Mouse (Mus musculus) forebrain, embryonic 11.5 days (tissue): ENCODE measurements around the gene Ino80e. TPM values are rescaled to one million over a fixed set of nuclear protein-coding genes. Genes with fewer than 3 reads are reported as not detected.
"Not testable (repeated sequence)": the region's sequence is repeated elsewhere in the genome, so short reads cannot be mapped to it uniquely, and the experiment has no call there.

ENCODE experiments used
- ATAC-seq: fragments of 200-750 bp; cut with Nextera tagmentation; replicated peaks from 2 replicates; pipeline ENCODE4 v1.8.0; 2017; ENCODE audit warnings: moderate TSS enrichment; ENCODE audit not compliant: low FRiP score
- DNase-seq: peaks from one replicate; pipeline ENCODE4 v3.0.0-alpha.2; 2017; ENCODE audit warnings: low spot score
- H3K27ac ChIP-seq: fragments of 300-500 bp; sonication (generic); 2 replicates; pipeline ENCODE4 v1.5.1; 2014; ENCODE audit warnings: low read depth, low read length
- H3K27me3 ChIP-seq: fragments of 300-500 bp; sonication (generic); 2 replicates; pipeline ENCODE4 v1.6.1; 2014; ENCODE audit warnings: mild to moderate bottlenecking, low read length, mixed read lengths; ENCODE audit not compliant: control insufficient read depth, insufficient read depth
- H3K36me3 ChIP-seq: fragments of 300-500 bp; sonication (generic); 2 replicates; pipeline ENCODE4 v1.6.1; 2014; ENCODE audit warnings: mild to moderate bottlenecking, low read length, moderate library complexity, mixed read lengths; ENCODE audit not compliant: control insufficient read depth, insufficient read depth
- H3K4me1 ChIP-seq: fragments of 300-500 bp; sonication (generic); replicated peaks from 2 replicates; pipeline ENCODE4 v1.6.1; 2014; ENCODE audit warnings: low read length, mixed read lengths; ENCODE audit not compliant: control insufficient read depth, insufficient read depth
- H3K4me2 ChIP-seq: fragments of 300-500 bp; sonication (generic); 2 replicates; pipeline ENCODE4 v1.6.1; 2014; ENCODE audit warnings: low read depth, mild to moderate bottlenecking, low read length, moderate library complexity, mixed read lengths; ENCODE audit not compliant: severe bottlenecking
- H3K4me3 ChIP-seq: fragments of 300-500 bp; sonication (generic); 2 replicates; pipeline ENCODE4 v1.5.1; 2014; ENCODE audit warnings: low read depth, low read length
- H3K9ac ChIP-seq: fragments of 300-500 bp; sonication (generic); 2 replicates; pipeline ENCODE4 v1.6.1; 2014; ENCODE audit warnings: low read length
- H3K9me3 ChIP-seq: fragments of 300-500 bp; sonication (generic); 2 replicates; pipeline ENCODE4 v1.6.1; 2016; ENCODE audit warnings: low read length, mixed read lengths; ENCODE audit not compliant: control insufficient read depth
- WGBS: fragments of 180-500 bp; shearing (Covaris S2); extraction: QIAGEN DNeasy Blood & Tissue Kit; methylation state at CpG from one replicate; pipeline ENCODE4 v1.1.7; 2014; 5-methylcytosine and 5-hydroxymethylcytosine counted together
- polyA plus RNA-seq: library from polyadenylated mRNA; unstranded; fragments of >200 nt; fragmentation: Nextera tagmentation; extraction: Ambion mirVana; gene quantifications from 2 replicates; pipeline ENCODE4 v1.2.1, GENCODE M21; 2014

Ino80e gene
- 117 and 118 TPM in 2 replicates for polyA plus RNA-seq

DNA sequence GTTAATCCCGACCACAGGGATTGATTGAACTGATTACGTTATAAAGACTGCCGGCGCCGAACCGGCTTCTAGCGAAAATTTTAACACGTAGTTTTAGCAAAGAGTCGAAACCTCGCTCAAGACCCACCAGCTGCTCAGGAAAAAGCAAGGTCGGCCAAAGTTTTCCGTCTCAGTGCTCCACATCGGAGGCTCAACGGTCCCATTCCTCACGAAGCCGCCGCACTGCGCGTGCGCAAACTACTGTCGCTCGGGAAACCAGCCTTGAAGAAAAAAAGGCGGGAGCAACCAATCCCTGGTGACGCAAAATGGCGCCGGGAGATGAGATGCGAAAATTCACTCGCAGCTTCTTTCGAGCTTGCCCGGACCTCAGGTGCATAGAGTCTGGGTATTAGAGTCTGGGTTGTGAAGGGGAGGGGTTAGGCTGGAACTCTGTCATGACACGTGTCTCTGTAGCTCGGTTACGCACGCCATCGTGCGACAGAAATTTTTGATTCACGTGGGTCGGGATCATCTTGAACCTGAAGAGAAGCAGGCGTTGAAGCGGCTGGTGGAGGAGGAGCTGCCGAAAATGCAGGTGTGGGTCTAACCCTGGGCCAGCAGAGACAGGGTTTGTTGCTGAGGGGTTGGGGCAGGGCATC lies at the start of gene Ino80e:
Gene Ino80e, minus strand, starts transcription at position 231 of the 638 bp plus-strand sequence.
- peak within 1 kb of the TSS; percentile 72 for H3K4me2 ChIP-seq
- H3K36me3 ChIP-seq = peaks cover 17% of the 10 kb centered on the region; the same call in 1 of the 2 replicates
- no peaks in the 10 kb centered on the region for H3K9me3 ChIP-seq
- H3K4me3 ChIP-seq = peak within 1 kb of the TSS; percentile 64
- H3K27ac ChIP-seq = peak within 1 kb of the TSS; percentile 84
- DNase-seq (peak; percentile 96), ATAC-seq (peak; percentile 76)
- H3K4me1 ChIP-seq = peaks cover 20% of the 10 kb centered on the region
- H3K27me3 ChIP-seq = no peaks in the 10 kb centered on the region
- WGBS = under 1% methylated on average over 41 of the region's 41 CpGs
- peak within 1 kb of the TSS; percentile 87 for H3K9ac ChIP-seq

- no peak for DNase-seq
- 80% methylated on average over 3 of the region's 3 CpGs for WGBS
- no peaks in the 10 kb centered on the region for H3K36me3 ChIP-seq
Measured at GRCm38 (mm10) chr7:126905590-126905989, 43.4 kb upstream of the Ino80e start.

DNA sequence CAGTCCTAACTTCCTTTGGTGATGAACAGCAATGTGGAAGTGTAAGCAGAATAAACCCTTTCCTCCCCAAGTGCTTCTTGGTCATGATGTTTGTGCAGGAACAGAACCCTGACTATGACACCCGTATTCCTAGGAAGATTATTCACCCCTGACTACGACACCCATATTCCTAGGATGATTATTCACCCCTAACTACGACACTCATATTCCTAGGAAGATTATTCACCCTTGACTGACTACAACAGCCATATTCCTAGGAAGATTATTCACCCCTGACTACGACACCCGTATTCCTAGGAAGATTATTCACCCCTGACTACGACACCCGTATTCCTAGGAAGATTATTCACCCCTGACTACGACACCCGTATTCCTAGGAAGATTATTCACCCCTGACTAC lies 37.6 kb upstream of the Ino80e start:
- H3K4me2 ChIP-seq, H3K9me3 ChIP-seq, ATAC-seq, H3K27me3 ChIP-seq, H3K27ac ChIP-seq, H3K4me1 ChIP-seq, H3K36me3 ChIP-seq, DNase-seq, H3K4me3 ChIP-seq, H3K9ac ChIP-seq: not testable (repeated sequence)
- 94% methylated on average over 7 of the region's 9 CpGs for WGBS

More at GRCm38 (mm10) chr7:126905590-126905989, 43.4 kb upstream of the Ino80e start:
- H3K4me3 ChIP-seq = no peak overlapping the region
- ATAC-seq = no peak
- no peaks in the 10 kb centered on the region for H3K27me3 ChIP-seq
- H3K27ac ChIP-seq = no peak overlapping the region
- H3K4me1 ChIP-seq = no peaks in the 10 kb centered on the region
- no peak overlapping the region for H3K4me2 ChIP-seq
- H3K9ac ChIP-seq = no peak overlapping the region
- no peaks in the 10 kb centered on the region for H3K9me3 ChIP-seq

DNA sequence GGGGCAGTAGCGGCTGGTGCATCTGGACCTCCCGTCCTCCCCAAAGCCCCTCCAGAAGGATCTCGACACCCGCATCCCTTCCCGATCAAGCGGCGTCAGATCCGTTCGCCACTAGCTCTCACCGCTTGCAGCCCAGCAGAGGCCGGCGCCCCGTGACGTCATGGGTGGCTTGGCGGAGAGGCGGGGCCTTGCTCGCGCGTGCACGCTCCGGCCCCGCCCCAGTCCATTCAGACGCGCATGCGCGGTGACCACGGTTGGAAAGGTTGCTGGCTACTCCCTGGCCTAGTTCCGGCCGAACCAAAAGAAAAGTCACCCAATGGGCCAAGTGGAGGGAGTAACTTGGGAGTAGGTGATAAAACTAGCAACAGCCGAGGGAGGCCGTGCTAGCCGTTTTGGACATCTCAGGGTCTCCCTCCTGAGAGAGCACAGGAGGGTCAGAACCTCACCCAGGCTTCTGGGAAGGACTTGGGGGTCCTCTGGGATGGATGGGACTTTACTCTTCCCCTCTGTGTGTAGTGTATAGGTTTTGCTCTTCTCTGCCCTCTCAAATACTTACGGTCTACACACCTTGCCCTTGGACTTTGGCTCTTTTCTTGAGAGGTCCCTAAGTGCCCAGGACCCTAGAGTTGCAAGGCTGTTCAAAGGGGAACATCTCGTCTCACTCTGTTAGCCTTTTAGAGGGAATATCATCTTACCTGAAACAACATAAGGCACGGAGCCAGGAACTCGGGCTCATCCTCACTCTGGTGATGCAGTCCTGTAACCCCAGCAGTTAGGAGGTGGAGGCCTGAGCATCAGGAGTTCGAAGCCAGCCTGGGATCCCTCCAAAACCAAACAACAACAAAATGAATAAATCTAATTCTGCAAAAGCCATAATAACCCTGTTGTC lies 36.2 kb upstream of the Ino80e start:
- no peaks in the 10 kb centered on the region for H3K27me3 ChIP-seq
- DNase-seq (peak; percentile 99), ATAC-seq (peak; percentile 94)
- no peaks in the 10 kb centered on the region for H3K36me3 ChIP-seq
- 0 out of 2 replicates have a peak overlapping the region, but pooled peaks have one; percentile 12 for H3K27ac ChIP-seq
- no peaks in the 10 kb centered on the region for H3K9me3 ChIP-seq
- H3K4me2 ChIP-seq = peak overlapping the region; percentile 60
- H3K4me1 ChIP-seq = no peaks in the 10 kb centered on the region; the same call in 1 of the 2 replicates
- peak overlapping the region; percentile 87 for H3K9ac ChIP-seq
- 12% methylated on average over 37 of the region's 37 CpGs for WGBS
- H3K4me3 ChIP-seq = peak overlapping the region; percentile 58

GRCm38 (mm10) chr7:126897390-126898101 lies 35.4 kb upstream of the Ino80e start:
- H3K27me3 ChIP-seq = no peaks in the 10 kb centered on the region
- no peaks in the 10 kb centered on the region for H3K9me3 ChIP-seq
- no peak for DNase-seq
- H3K9ac ChIP-seq = peak overlapping the region; percentile 87
- 21% methylated on average over 16 of the region's 16 CpGs for WGBS
- H3K27ac ChIP-seq = 0 out of 2 replicates have a peak overlapping the region, but pooled peaks have one; percentile 12
- H3K4me2 ChIP-seq = peak overlapping the region; percentile 60
- no peaks in the 10 kb centered on the region; the same call in 1 of the 2 replicates for H3K4me1 ChIP-seq
- 0 out of 2 replicates have a peak, but pooled peaks have one; percentile 10 for ATAC-seq
- H3K36me3 ChIP-seq = no peaks in the 10 kb centered on the region
- H3K4me3 ChIP-seq = peak overlapping the region; percentile 58

- DNase-seq (no peak), ATAC-seq (no peak)
- Histone ChIP-seq H3K4me3 (no peak overlapping the region), H3K36me3 (no peaks in the 10 kb centered on the region), H3K4me2 (no peak overlapping the region), H3K9me3 (no peaks in the 10 kb centered on the region), H3K9ac (peak overlapping the region; percentile 87; the same call in 1 of the 2 replicates), H3K4me1 (no peaks in the 10 kb centered on the region; the same call in 1 of the 2 replicates), H3K27ac (no peak overlapping the region), H3K27me3 (no peaks in the 10 kb centered on the region)
- WGBS = 88% methylated on average over 5 of the region's 5 CpGs
Measured at GRCm38 (mm10) chr7:126896912-126897311, 34.7 kb upstream of the Ino80e start.

- Histone ChIP-seq H3K27ac (no peak overlapping the region), H3K27me3 (no peaks in the 10 kb centered on the region), H3K4me3 (no peak overlapping the region), H3K4me1 (no peaks in the 10 kb centered on the region), H3K9me3 (no peaks in the 10 kb centered on the region), H3K36me3 (no peaks in the 10 kb centered on the region), H3K4me2 (no peak overlapping the region), H3K9ac (no peak overlapping the region)
- WGBS = 57% methylated on average over 7 of the region's 7 CpGs
- DNase-seq (no peak), ATAC-seq (no peak)
Measured at GRCm38 (mm10) chr7:126888852-126889251, 26.7 kb upstream of the Ino80e start.

- Histone ChIP-seq H3K36me3 (no peaks in the 10 kb centered on the region), H3K9me3 (no peaks in the 10 kb centered on the region), H3K4me2 (no peak overlapping the region), H3K27me3 (no peaks in the 10 kb centered on the region), H3K9ac (no peak overlapping the region), H3K27ac (no peak overlapping the region), H3K4me1 (peaks cover 8% of the 10 kb centered on the region), H3K4me3 (no peak overlapping the region)
- no peak for ATAC-seq
- 93% methylated on average over 5 of the region's 5 CpGs for WGBS
- no peak for DNase-seq
Measured at GRCm38 (mm10) chr7:126887281-126887680, 25.1 kb upstream of the Ino80e start.
